Mouse (Mus musculus) adrenal gland, postnatal 14 days (tissue): ENCODE data around the gene Tmem35b. TPM values are rescaled to one million over a fixed set of nuclear protein-coding genes. Genes with fewer than 3 reads are reported as not detected.
A peak's percentile ranks its signal among the peaks of the same experiment; 100 is the strongest.

Experiments used
- DNase-seq: peaks from one replicate; pipeline ENCODE4 v3.0.0; 2021; ENCODE audit warnings: mixed read lengths
- total RNA-seq: library from RNA; stranded (reverse); gene quantifications from 2 replicates; pipeline ENCODE4 v1.2.3, GENCODE M21; 2021

Gene Tmem35b
- total RNA-seq, 1 experiment from 2014 or later = 12.2 TPM

DNA sequence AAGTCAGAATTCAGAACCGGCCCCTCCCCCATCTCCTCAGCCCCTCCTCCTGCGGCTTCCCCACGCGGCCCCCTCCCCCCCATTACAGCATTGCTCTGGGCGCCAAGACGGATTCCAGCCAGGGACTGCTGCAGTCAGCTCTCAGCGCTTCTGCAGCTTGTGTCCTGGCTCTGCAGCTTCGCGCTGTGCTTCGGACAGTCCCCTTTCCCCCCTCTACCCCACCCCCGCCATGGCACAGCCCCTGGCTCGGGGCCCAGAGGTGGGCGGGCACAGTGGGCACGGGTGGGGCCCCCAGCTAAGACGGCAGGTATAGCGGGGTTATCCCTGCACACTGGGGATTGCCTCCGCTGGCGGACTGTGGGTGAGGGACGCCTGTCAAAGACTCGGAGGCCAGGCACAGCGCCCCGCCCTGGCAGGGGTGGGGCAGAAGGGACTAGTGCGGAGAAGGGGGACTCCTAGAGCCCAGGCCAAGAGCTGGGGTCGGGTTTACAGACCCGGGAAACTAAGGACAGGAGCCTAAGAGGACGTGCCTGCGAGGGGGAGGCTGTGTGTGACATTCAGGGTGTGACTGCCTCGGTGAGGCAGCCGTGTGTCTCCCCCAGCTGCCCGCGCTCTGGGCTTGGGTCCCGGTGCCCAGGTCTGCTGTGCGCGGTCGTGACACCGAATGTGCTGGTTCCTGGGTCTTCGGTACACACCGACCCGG is 44.9 kb downstream of the Tmem35b start:
- DNase-seq = peak; percentile 69

DNA sequence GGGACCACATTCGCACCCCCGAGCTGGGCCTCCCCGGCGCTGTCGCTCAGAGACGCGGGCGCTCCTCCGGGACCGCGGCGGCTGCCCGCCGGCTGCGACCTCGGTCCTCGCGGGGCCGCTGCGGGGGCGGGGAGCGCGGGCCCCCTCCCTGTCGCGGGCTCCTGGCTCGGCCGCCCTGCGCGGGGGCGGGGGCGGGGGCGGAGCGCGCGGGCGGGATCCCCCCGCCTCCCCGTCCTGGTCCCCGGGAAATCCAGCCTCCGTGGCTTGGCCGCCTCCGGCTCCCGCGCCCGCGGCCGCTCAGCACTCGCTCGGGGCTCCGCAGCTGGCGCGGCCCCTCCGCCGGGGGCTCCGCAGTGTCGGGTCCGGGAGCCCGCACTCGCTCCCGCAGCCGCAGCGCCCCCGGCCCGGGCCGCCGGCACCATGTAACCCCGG is 45.4 kb downstream of the Tmem35b start, which contains the start of gene Dlgap3:
Gene Dlgap3, plus strand, starts transcription at position 291 of the 432 bp plus-strand sequence.
- DNase-seq = peak; percentile 69

GRCm38 (mm10) chr4:127169346-127170221 is 46.1 kb downstream of the Tmem35b start:
- DNase-seq = peak; percentile 40

DNA sequence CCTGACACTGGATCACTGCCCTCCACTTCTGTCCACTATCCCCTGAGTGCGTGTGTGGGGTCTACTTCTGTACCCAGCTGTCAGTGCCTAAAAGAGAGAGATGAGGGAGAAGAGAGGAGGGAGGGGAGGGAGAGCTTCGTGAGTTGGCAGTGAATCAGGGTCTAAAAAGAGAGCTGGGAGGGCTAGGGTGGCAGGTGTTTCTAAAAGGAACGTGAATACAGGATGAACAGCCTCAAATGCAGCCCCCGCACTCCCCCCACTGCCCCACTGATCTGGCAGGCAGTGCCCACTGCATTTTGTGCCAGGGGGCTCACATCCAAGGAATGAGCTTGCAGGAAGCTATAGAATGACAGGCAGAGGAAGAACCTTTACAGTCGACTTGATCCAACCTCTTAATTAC is 47.4 kb downstream of the Tmem35b start:
- no peak for DNase-seq

DNA sequence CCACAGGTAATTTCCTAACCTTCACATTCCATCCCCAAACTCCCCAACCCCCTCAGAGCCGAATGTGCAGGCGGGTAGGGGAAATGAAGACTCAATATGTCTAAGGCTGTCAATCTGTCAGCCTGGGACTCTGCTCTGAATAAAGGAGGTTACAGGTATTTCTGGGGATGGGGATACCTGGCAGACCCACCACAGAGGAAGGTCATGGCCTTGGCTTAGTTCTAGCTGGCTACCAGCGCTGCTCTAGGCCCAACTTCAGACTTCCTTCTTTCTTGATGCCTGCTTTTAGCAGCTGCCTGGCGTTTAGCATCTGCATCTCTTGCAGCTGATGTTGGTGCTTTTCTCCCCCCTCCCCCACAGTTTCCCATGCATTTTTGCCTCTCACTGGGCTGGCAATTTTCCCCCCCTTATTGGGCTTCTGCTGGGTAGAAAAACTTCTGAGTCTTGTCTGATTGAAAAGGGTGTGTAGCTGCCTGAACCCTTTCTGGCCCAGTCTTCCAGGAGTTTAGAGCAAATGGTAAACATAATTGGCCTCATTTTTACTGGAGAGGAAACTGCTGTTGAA is 47.9 kb downstream of the Tmem35b start:
- no peak for DNase-seq

- no peak for DNase-seq
Observed at GRCm38 (mm10) chr4:127172119-127172518, 48.6 kb downstream of the Tmem35b start.

DNA sequence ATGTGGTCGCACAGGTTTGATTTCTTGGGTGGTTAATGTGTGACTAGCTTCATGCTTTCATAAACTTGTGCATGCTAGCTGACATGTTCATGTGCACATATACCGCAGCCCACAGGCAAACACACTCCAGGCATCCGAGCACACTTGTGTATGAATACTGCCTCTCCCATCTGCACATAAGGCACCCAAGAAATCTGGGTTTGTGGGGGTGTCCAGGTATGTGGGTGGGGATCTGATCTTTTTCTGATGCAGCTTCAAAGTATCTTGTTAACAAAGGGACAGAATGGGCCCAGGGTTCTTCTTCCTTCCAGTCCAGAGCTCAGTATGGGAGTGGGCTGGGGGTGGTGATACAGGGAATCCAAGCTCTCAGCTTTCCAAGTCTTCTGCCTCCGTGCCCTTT is 49.1 kb downstream of the Tmem35b start:
- DNase-seq = no peak

DNA sequence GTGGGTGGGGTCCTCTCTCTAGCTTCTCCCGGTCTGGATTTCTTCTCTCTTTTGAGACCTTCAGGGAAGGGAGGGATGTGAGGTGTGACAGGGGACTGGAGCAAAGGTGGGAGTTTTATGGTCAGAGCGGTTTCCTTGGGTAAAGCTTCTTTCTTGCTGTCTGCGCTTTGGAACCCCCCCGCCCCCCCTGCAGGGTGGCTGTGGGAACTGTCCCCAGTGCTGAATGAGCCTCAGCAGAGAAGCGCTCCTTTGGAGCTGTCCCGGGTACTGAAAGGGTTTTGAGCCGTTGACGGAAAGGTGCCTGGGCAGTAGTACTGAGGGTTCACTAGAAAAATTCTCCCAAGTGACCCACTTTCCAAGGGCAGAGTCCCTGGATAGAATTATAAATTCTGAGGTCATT is 50.0 kb downstream of the Tmem35b start:
- DNase-seq = peak; percentile 90

- no peak for DNase-seq
Observed at GRCm38 (mm10) chr4:127174075-127174899, 50.8 kb downstream of the Tmem35b start.

GRCm38 (mm10) chr4:127174900-127175278 is 51.4 kb downstream of the Tmem35b start:
- DNase-seq = no peak

- DNase-seq = no peak
Observed at GRCm38 (mm10) chr4:127177961-127178360, 54.5 kb downstream of the Tmem35b start.

DNA sequence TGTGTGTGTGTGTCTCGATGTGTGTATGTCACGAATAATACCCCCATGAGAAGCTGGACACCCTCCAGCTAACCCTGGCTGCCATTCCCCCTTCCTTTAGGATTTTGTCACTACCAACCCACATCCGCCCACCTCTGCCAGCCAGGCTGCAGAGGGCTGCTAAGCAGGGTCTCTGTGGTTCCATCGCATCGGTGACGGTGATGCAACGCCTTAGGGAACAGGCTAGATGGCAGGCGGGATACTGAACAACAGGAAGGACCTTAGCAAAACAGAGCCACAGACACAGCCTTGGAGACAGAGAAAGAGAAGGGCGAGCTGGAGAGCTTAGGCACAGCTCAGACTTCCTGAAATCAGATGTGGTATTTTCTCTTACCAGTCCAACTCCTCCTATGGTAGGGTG is 55.2 kb downstream of the Tmem35b start:
- no peak for DNase-seq

Other genes starting within 250 kb of the Tmem35b start
- gene Zmym4, start 155.6 kb upstream of the Tmem35b start, total RNA-seq = 37.1 and 40.0 TPM in 2 replicates
- 286 and 302 TPM in 2 replicates for gene Sfpq, start 102.4 kb upstream of the Tmem35b start, total RNA-seq
- 8.1 and 9.2 TPM in 2 replicates for gene Zmym1, start 62.5 kb upstream of the Tmem35b start, total RNA-seq
- 13.6 and 14.5 TPM in 2 replicates for gene Zmym6, start 46.3 kb upstream of the Tmem35b start, total RNA-seq
- 6.7 and 6.8 TPM in 2 replicates for gene Dlgap3, start 45.5 kb downstream of the Tmem35b start, total RNA-seq
- 36.3 and 44.5 TPM in 2 replicates for gene Smim12, start 120.1 kb downstream of the Tmem35b start, total RNA-seq
- gene Gja4, start 190.3 kb downstream of the Tmem35b start, total RNA-seq = 10.0 and 13.2 TPM in 2 replicates
- gene Gjb3, start 207.2 kb downstream of the Tmem35b start, total RNA-seq = 0.26 TPM in 1 of 2 replicates, not detected in the other
- gene Gjb4, start 230.4 kb downstream of the Tmem35b start, total RNA-seq = not detected in 2 replicates
- gene Gjb5, start 234.5 kb downstream of the Tmem35b start, total RNA-seq = 0.37 and 0.49 TPM in 2 replicates